Mouse (Mus musculus): ENCODE data around the gene Gm20388.

DNA sequence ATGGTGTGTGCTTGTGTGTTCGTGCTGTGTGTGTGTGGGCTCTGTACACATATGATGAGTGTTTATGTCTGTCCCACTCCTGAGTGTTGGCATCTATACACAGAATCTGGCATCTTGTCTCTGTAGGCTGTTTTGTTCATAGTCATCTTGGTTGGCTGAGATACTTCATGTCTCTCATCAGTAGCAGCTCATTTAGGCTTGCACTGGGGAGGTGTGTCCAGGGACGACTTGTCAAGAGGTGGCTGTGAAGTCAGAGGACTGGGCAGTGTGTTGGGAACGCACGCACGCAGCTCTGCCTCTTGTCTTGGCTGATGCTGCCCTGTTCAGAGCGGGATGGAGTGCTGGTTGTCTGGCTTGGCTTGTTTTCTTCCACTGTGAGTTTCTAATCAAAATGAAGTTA, 4359.9 kb downstream of the Gm20388 start:
- TF ChIP-seq CTCF (IDR thresholded peaks at IDR 0.05; ENCODE audit: control insufficient read depth, insufficient read depth, low read length) (no peak), POLR2A (IDR thresholded peaks at IDR 0.05; ENCODE audit: borderline replicate concordance, control insufficient read depth, low read depth, low read length) (no peak)

Measured in bone marrow, adult 2 months (tissue).